Mouse (Mus musculus): ENCODE results near the gene Lgi4. TPM values are rescaled to one million over a fixed set of nuclear protein-coding genes. Genes with fewer than 3 reads are reported as not detected.

Gene Lgi4
- polyA plus RNA-seq, 1 experiment from 2014 or later, result 2.4 TPM

- no peak for ATAC-seq (replicated peaks; ENCODE audit: low FRiP score, low TSS enrichment, low read depth)
- no peak overlapping the region for H3K4me3 ChIP-seq (ENCODE audit: low read depth, low read length)
- WGBS, result 79% methylated on average over 7 of the region's 7 CpGs
- no peak overlapping the region for H3K4me2 ChIP-seq (ENCODE audit: low read length)
- H3K27me3 ChIP-seq (replicated peaks; ENCODE audit: control insufficient read depth, insufficient read depth, low read length), result no peaks in the 10 kb centered on the region
- peaks cover 10% of the 10 kb centered on the region; the same call in 1 of the 2 replicates for H3K4me1 ChIP-seq (replicated peaks; ENCODE audit: control insufficient read depth, insufficient read depth, low read length)
- H3K9ac ChIP-seq (ENCODE audit: low read length), result no peak overlapping the region
- no peak overlapping the region for H3K27ac ChIP-seq (ENCODE audit: low read depth)
- H3K9me3 ChIP-seq (ENCODE audit: control insufficient read depth, low read length), result no peaks in the 10 kb centered on the region
- no peaks in the 10 kb centered on the region for H3K36me3 ChIP-seq (ENCODE audit: control insufficient read depth, insufficient read depth, low read length)
- DNase-seq (ENCODE audit: low spot score), result no peak
Measured at GRCm38 (mm10) chr7:31118486-31118885, 59.3 kb downstream of the Lgi4 start.

- H3K4me1 ChIP-seq (replicated peaks; ENCODE audit: control insufficient read depth, insufficient read depth, low read length), result peaks cover 10% of the 10 kb centered on the region; the same call in 1 of the 2 replicates
- WGBS, result 91% methylated on average over 5 of the region's 5 CpGs
- ATAC-seq (replicated peaks; ENCODE audit: low FRiP score, low TSS enrichment, low read depth), result no peak
- H3K4me2 ChIP-seq (ENCODE audit: low read length), result no peak overlapping the region
- H3K36me3 ChIP-seq (ENCODE audit: control insufficient read depth, insufficient read depth, low read length), result no peaks in the 10 kb centered on the region
- DNase-seq (ENCODE audit: low spot score), result no peak
- no peak overlapping the region for H3K4me3 ChIP-seq (ENCODE audit: low read depth, low read length)
- H3K9me3 ChIP-seq (ENCODE audit: control insufficient read depth, low read length), result no peaks in the 10 kb centered on the region
- H3K27ac ChIP-seq (ENCODE audit: low read depth), result no peak overlapping the region
- peaks cover 1% of the 10 kb centered on the region; the same call in 1 of the 2 replicates for H3K27me3 ChIP-seq (replicated peaks; ENCODE audit: control insufficient read depth, insufficient read depth, low read length)
- H3K9ac ChIP-seq (ENCODE audit: low read length), result no peak overlapping the region
Measured at GRCm38 (mm10) chr7:31119556-31119955, 60.4 kb downstream of the Lgi4 start.

Small RNA genes lying within 50 kb of the gene (microRNA-seq; reads per million reads assigned to microRNA genes)
- not detected for gene Mir7050

Other genes starting within 250 kb of the Lgi4 start
- gene Ffar2, start 235.6 kb upstream of the Lgi4 start, polyA plus RNA-seq (2014; fragmentation: Nextera tagmentation; extraction: Ambion mirVana), result 2.4 and 5.9 TPM in 2 replicates
- 0.32 and 0.39 TPM in 2 replicates for gene Ffar3, start 203.2 kb upstream of the Lgi4 start, polyA plus RNA-seq (2014; fragmentation: Nextera tagmentation; extraction: Ambion mirVana)
- 0.14 TPM in 1 of 2 replicates, not detected in the other for gene Ffar1, start 197.8 kb upstream of the Lgi4 start, polyA plus RNA-seq (2014; fragmentation: Nextera tagmentation; extraction: Ambion mirVana)
- 0.12 TPM in 1 of 2 replicates, not detected in the other for gene Cd22, start 179.0 kb upstream of the Lgi4 start, polyA plus RNA-seq (2014; fragmentation: Nextera tagmentation; extraction: Ambion mirVana)
- gene Mag, start 144.5 kb upstream of the Lgi4 start, polyA plus RNA-seq (2014; fragmentation: Nextera tagmentation; extraction: Ambion mirVana), result 0.22 and 0.35 TPM in 2 replicates
- gene Hamp2, start 134.7 kb upstream of the Lgi4 start, polyA plus RNA-seq (2014; fragmentation: Nextera tagmentation; extraction: Ambion mirVana), result not detected in 2 replicates
- not detected in 2 replicates for gene Hamp, start 115.3 kb upstream of the Lgi4 start, polyA plus RNA-seq (2014; fragmentation: Nextera tagmentation; extraction: Ambion mirVana)
- 22.3 and 22.7 TPM in 2 replicates for gene Usf2, start 102.5 kb upstream of the Lgi4 start, polyA plus RNA-seq (2014; fragmentation: Nextera tagmentation; extraction: Ambion mirVana)
- gene Lsr, start 85.9 kb upstream of the Lgi4 start, polyA plus RNA-seq (2014; fragmentation: Nextera tagmentation; extraction: Ambion mirVana), result 123 and 135 TPM in 2 replicates
- 7.1 and 9.4 TPM in 2 replicates for gene Fam187b, start 85.6 kb upstream of the Lgi4 start, polyA plus RNA-seq (2014; fragmentation: Nextera tagmentation; extraction: Ambion mirVana)
- gene Fxyd5, start 16.9 kb upstream of the Lgi4 start, polyA plus RNA-seq (2014; fragmentation: Nextera tagmentation; extraction: Ambion mirVana), result 18.1 and 22.8 TPM in 2 replicates
- 21.1 and 23.0 TPM in 2 replicates for gene Fxyd7, start 7.9 kb upstream of the Lgi4 start, polyA plus RNA-seq (2014; fragmentation: Nextera tagmentation; extraction: Ambion mirVana)
- 71.8 and 74.1 TPM in 2 replicates for gene Fxyd1, start 2.1 kb upstream of the Lgi4 start, polyA plus RNA-seq (2014; fragmentation: Nextera tagmentation; extraction: Ambion mirVana)
- gene Fxyd3, start 17.4 kb downstream of the Lgi4 start, polyA plus RNA-seq (2014; fragmentation: Nextera tagmentation; extraction: Ambion mirVana), result 70.2 and 71.5 TPM in 2 replicates
- gene Hpn, start 55.9 kb downstream of the Lgi4 start, polyA plus RNA-seq (2014; fragmentation: Nextera tagmentation; extraction: Ambion mirVana), result 23.5 and 29.0 TPM in 2 replicates
- gene Scn1b, start 67.7 kb downstream of the Lgi4 start, polyA plus RNA-seq (2014; fragmentation: Nextera tagmentation; extraction: Ambion mirVana), result 0.99 and 2.4 TPM in 2 replicates
- 54.2 and 66.2 TPM in 2 replicates for gene Gramd1a, start 96.6 kb downstream of the Lgi4 start, polyA plus RNA-seq (2014; fragmentation: Nextera tagmentation; extraction: Ambion mirVana)
- not detected in 2 replicates for gene Scgb2b2, start 231.2 kb downstream of the Lgi4 start, polyA plus RNA-seq (2014; fragmentation: Nextera tagmentation; extraction: Ambion mirVana)
- not detected in 2 replicates for gene Scgb1b2, start 232.5 kb downstream of the Lgi4 start, polyA plus RNA-seq (2014; fragmentation: Nextera tagmentation; extraction: Ambion mirVana)